Mouse (Mus musculus): Measurements from ENCODE around the gene Znrf4. TPM values are rescaled to one million over a fixed set of nuclear protein-coding genes. Genes with fewer than 3 reads are reported as not detected.

Znrf4 gene
- total RNA-seq, 2 experiments from 2014 or later = not detected

DNA sequence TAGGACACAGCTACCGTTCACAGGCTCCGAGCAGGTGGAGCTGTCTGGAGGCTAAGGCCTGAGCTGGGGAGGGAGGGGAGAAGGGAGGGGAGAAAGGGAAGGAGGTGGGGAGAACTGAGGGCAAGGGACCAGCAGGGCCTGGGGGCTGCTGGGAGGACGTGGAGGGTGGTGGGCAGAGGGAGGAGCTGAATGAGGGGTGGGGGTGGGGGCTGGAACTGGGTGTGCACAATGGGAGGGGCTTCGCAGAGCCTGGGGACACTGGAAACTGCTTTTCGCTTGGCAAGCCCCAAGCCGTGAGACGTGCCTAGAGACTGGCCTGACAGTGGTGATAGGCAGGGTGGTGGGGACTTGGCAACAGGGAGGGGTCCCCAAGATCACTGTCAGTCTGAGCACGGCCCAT lies 43.0 kb downstream of the Znrf4 start:
- DNase-seq (ENCODE audit: low spot score in 2 of 2) = no peak

DNA sequence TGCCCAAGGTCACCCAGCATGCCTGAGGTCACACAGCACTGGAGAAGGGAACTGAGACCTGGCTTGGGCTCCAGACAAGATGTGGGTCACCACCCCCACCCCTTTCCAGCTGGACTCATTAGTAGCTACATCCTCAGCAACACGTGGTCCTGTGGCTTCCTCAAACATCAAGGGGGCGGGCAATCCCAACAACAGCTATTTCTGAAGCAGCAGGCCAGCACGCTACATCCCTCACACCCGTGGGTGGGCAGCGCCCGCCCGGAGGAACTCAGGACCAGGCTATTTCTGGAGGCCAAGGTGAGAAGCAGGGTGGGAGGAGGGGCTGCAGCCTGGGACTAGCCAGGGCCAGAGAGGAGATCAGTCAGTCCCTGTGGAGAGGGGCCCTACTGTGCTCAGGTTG lies 43.4 kb downstream of the Znrf4 start:
- no peak for DNase-seq (ENCODE audit: low spot score in 2 of 2)

DNA sequence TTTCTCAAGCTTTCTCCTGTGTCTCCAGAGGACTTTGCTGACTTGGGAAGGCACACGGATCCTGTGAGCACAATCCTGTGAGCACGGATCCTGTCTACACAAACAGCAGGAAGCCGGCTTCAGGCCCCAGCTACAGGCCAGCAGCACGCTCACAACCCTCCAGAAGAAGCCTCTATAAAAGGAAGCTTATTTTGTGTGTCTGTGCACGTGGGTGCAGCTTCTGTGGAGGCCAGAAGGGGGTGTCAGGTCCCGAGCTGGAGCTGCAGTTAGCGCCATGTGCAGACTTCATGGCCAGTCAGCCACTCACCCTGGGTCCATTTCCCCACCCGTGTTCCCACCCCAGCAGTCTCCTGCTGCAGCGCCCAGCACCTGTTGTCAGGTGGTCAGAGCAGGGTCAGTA lies 43.9 kb downstream of the Znrf4 start:
- DNase-seq (ENCODE audit: low spot score in 2 of 2) = no peak

DNA sequence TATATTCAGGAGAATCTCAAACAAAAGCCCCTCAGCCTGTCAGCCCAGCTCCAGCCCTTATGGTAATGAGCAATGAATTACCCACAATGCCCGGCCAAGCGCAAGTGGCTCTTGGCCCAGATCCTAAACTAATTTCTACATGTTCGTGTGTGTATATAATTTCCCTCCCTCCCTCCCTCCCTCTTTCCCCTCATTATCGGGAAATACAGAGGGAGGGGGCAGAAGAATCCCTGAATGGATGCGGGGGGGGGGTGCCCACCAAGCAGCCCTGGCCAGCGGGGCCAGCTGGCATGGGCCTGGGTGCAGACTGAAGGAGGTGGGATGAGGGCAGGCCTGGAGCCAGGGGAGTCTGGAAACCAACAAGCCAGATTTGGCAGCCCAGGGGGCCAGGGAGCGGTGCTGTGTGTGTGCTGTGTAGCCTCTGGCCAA lies 44.8 kb downstream of the Znrf4 start:
- DNase-seq (ENCODE audit: low spot score in 2 of 2) = peak; percentile 45 to 47

DNA sequence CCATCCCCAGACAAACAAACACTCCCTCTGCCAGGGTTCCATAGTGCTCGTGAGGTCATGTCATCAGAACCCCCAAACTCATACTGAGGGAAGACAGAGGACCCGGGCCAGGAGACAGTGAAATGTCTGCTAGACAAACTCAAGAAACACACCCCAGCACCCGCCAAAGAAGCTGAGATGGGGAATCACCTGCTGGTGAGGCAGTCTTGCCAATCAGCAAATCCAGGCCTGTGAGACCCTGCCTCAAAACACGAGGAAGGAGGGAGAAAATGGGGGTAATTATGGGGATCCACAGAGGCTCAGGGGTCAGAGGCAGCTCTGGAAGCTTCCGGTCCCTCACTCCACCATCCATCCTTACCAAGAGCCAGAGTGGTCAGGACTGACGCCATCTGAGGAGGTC lies 45.5 kb downstream of the Znrf4 start:
- DNase-seq (ENCODE audit: low spot score in 2 of 2) = no peak

DNA sequence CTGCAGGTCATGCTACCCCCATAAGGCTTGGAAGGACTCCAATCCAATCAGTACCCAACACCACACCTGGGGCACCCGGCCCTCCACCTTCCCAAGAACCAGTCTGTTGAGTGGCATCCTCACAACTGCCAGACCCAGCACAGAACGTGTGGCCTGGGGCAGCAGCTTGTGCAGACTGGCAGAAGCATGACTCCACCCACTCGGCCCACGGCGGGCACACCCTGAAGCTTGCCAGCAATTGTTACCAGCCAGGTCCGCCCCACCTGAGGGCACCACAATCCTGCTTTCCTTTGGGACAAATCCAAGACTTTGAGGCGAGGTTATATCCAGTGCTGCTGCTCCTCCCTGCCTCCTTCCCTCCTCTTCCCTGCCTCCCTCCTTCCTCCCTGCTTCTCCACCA lies 47.4 kb downstream of the Znrf4 start:
- DNase-seq (ENCODE audit: low spot score in 2 of 2) = no peak

DNA sequence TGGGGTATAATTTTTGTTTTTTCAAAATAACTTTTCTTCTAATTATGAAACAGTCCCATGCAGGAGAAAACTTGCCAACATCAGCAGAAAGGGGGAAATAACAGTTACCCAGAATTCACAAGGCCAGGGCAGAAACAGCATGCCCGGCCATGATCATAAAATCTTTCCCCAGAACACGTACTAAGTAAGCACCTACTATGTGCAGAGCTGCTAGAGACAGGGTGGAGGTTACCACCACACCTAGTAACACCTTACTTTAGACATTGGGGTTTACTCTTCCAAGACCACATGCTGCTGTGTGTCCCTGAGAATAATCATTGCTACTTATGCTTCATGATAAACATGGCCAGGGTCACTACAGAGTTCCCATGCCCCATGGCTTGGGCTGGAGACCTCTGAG lies 47.9 kb downstream of the Znrf4 start:
- DNase-seq (ENCODE audit: low spot score in 2 of 2) = no peak

DNA sequence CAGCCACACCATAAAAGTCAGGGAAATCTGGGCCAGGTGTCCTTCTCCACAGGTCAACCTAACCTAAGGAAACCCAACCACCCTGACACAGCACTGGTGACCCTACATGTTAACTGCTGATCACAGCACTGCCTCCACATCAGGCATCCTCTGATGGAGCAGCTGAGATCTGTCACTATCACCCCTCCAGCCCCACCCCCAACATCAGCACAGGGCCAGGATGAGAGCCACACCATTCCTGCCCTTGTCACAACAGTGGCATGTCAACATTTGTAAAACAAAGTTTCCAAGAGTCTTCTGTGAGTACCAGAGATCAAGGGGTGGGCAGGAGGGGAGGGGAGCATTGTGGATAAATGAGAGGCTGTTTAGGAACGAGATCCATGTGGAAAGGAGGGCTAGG lies 48.7 kb downstream of the Znrf4 start:
- no peak for DNase-seq (ENCODE audit: low spot score in 2 of 2)

DNA sequence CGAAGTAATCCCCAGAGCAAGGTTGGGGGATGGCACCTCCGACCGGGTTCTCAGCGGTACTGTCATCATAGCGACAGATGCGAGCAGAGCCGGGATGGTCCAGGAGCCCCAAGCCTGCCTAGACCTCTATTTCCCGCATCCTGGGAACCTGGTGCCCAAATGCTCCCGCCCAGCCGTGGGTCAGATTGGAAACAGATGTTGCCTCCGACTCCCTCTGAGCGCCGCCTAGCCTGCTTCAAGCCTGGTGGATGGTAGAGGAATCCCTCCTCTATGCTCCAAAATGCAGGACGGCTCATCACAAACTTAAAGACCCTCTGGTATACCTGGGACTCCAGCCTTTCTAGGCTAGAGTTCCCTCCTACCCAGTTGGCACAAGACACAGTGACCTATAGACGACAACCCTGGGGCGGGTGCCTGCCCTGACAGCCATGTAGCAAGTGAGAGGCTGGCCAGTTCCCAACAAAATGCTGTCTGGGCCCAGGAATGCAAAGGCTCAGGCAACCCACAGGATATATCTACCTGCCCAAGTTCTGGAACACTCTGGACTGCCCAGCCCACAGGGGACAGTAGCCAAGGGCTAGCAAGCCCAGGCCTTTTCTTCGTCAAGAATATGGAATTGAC lies 49.3 kb downstream of the Znrf4 start:
- peak in 1 of 2 experiments; percentile 51 for DNase-seq (ENCODE audit: low spot score in 2 of 2)

DNA sequence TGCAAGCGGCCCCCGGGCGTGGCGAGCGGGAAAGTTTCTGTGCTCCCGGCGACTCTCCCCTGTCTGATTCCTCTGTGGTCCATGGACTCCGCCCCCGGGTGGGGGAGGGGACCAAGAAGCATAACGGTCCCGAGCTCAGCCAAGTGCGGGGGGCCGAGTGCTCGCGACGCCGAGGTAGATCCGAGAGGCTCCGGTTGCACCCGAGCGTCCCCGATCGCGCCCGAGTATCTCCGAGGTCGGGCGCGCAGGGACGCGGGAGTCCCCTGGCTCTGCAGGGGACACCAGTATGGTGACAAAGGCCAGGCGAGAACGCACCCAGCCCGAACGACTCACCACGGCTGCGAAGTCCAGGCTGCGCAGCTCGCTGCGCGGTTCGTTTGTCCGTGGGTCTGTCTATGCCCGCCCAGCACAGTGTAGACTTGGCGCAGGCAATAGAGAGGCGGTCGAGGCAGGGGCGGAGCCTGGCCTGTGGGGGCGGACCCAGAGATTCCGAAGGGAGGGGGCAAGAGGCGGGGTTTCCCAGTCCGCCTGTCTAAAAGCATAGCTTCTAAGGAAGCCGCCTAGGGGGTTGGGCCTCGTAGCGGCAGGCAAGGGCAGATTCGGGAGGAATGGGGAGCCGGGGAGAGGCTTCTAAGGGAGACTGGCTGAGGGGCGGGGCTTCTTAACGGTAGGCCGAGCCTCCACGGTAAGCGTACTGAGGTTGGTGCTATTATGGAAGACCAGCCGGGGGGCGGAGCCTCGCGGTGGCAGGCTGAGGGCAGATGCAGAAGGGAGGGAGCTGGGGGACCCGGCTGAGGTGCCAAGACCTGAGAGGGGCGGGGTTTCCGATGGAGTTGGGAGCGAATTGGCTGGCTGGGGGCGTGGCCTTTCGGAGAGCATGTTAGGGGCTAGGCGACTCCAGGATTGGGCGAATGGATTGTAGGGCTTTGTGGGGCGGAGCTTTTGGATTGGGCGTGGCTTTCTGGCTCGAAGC lies 50.2 kb downstream of the Znrf4 start:
- DNase-seq (ENCODE audit: low spot score in 2 of 2) = peak; percentile 96 to 99

Other genes starting within 250 kb of the Znrf4 start
- gene Ticam1, start 235.6 kb downstream of the Znrf4 start, total RNA-seq (2021) = 1 to 10 TPM; 8.5 to 8.9 TPM
- gene Plin3, start 219.6 kb downstream of the Znrf4 start, total RNA-seq (2021) = 10 to 100 TPM; 59.0 to 60.6 TPM
- gene Arrdc5, start 212.1 kb downstream of the Znrf4 start, total RNA-seq (2021) = not detected
- gene Uhrf1, start 209.1 kb downstream of the Znrf4 start, total RNA-seq (2021) = 10 to 100 TPM; 39.7 to 41.6 TPM
- gene Kdm4b, start 186.4 kb downstream of the Znrf4 start, total RNA-seq (2021) = 10 to 100 TPM; 33.3 to 35.0 TPM
- 100 to 1,000 TPM; 115 TPM for gene Ptprs, start 35.9 kb downstream of the Znrf4 start, total RNA-seq (2021)
- gene Gm20219, start 42.0 kb upstream of the Znrf4 start, total RNA-seq (2021) = 1 to 10 TPM in 1 of 2 experiments, under 1 TPM in 1; 0.83 to 1.4 TPM
- gene Safb2, start 72.2 kb upstream of the Znrf4 start, total RNA-seq (2021) = 10 to 100 TPM; 56.4 to 78.9 TPM
- gene Safb, start 72.4 kb upstream of the Znrf4 start, total RNA-seq (2021) = 100 to 1,000 TPM in 1 of 2 experiments, 10 to 100 TPM in 1; 96.9 to 117 TPM
- gene 2410015M20Rik, start 97.3 kb upstream of the Znrf4 start, total RNA-seq (2021) = 100 to 1,000 TPM; 232 to 255 TPM
- gene Rpl36, start 101.0 kb upstream of the Znrf4 start, total RNA-seq (2021) = 1,000 to 10,000 TPM; 1,009 to 1,061 TPM
- 10 to 100 TPM; 58.1 to 59.2 TPM for gene Lonp1, start 114.5 kb upstream of the Znrf4 start, total RNA-seq (2021)
- not detected for gene Catsperd, start 115.7 kb upstream of the Znrf4 start, total RNA-seq (2021)
- 10 to 100 TPM; 58.6 to 59.4 TPM for gene Ranbp3, start 160.9 kb upstream of the Znrf4 start, total RNA-seq (2021)
- 100 to 1,000 TPM; 358 to 365 TPM for gene Ndufa11, start 205.3 kb upstream of the Znrf4 start, total RNA-seq (2021)
- gene Vmac, start 205.6 kb upstream of the Znrf4 start, total RNA-seq (2021) = 1 to 10 TPM; 7.5 to 8.0 TPM
- gene Nrtn, start 245.1 kb upstream of the Znrf4 start, total RNA-seq (2021) = 1 to 10 TPM; 1.0 to 1.9 TPM

All from gastrocnemius, postnatal 4 days (tissue).